Mouse (Mus musculus) hindbrain, embryonic 13.5 days (tissue): ENCODE data around the gene H2al2a. TPM values are rescaled to one million over a fixed set of nuclear protein-coding genes. Genes with fewer than 3 reads are reported as not detected.

Experiments used
- ATAC-seq: fragments of 200-750 bp; cut with Nextera tagmentation; 2 replicates; pipeline ENCODE4 v1.8.0; 2017; ENCODE audit warnings: moderate TSS enrichment; ENCODE audit not compliant: low FRiP score
- H3K27ac ChIP-seq: fragments of 300-500 bp; sonication (generic); 2 replicates; pipeline ENCODE4 v1.5.1; 2015; ENCODE audit warnings: inconsistent platforms, mild to moderate bottlenecking, moderate library complexity
- H3K27me3 ChIP-seq: fragments of 300-500 bp; sonication (generic); 2 replicates; pipeline ENCODE4 v1.6.1; 2015; ENCODE audit warnings: mild to moderate bottlenecking, inconsistent platforms
- H3K36me3 ChIP-seq: fragments of 300-500 bp; sonication (generic); 2 replicates; pipeline ENCODE4 v1.6.1; 2015; ENCODE audit warnings: mild to moderate bottlenecking, inconsistent platforms
- H3K4me1 ChIP-seq: fragments of 300-500 bp; sonication (generic); replicated peaks from 2 replicates; pipeline ENCODE4 v1.6.1; 2015; ENCODE audit warnings: inconsistent platforms
- H3K4me2 ChIP-seq: fragments of 300-500 bp; sonication (generic); 2 replicates; pipeline ENCODE4 v1.6.1; 2015; ENCODE audit warnings: inconsistent platforms, mild to moderate bottlenecking, moderate library complexity
- H3K4me3 ChIP-seq: fragments of 300-500 bp; sonication (generic); 2 replicates; pipeline ENCODE4 v1.5.1; 2015; ENCODE audit warnings: mild to moderate bottlenecking, inconsistent platforms
- H3K9ac ChIP-seq: fragments of 300-500 bp; sonication (generic); 2 replicates; pipeline ENCODE4 v1.6.1; 2015; ENCODE audit warnings: mild to moderate bottlenecking, inconsistent platforms
- H3K9me3 ChIP-seq: fragments of 300-500 bp; sonication (generic); 2 replicates; pipeline ENCODE4 v1.6.1; 2016; ENCODE audit warnings: inconsistent platforms
- WGBS: fragments of 180-500 bp; shearing (Covaris S2); methylation state at CpG from one replicate; pipeline ENCODE4 v1.1.7; 2015; 5-methylcytosine and 5-hydroxymethylcytosine counted together
- polyA plus RNA-seq: library from polyadenylated mRNA; unstranded; fragments of >200 nt; fragmentation: Nextera tagmentation; extraction: Ambion mirVana; gene quantifications from 2 replicates; pipeline ENCODE4 v1.2.1, GENCODE M21; 2015

Gene H2al2a
- polyA plus RNA-seq, result not detected in 2 replicates

DNA sequence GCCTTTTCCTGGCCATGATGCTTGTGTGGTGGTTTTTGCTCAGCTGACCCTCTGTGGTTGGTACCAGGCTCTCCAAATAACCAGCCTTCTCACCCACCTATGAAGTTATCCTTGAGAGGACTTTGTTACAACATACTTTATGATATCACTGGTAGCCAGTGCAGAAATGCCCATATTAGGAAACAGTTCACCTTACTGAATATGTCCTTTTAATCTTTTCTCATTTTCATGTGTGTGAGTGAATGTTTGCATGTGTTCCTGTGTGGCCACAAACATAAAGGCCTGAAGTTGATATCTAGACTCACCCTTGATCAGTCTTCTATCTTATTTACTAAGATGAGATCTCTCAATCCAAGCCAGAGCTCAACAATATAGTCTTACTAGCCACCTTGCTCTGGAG, at the start of gene H2al2a:
H2al2a (minus strand) TSS at position 101 of the 400 bp plus-strand sequence.
- Histone ChIP-seq H3K4me2 (no peak within 1 kb of the TSS), H3K27ac (no peak within 1 kb of the TSS), H3K4me3 (no peak within 1 kb of the TSS), H3K27me3 (no peaks in the 10 kb centered on the region), H3K9me3 (no peaks in the 10 kb centered on the region), H3K4me1 (no peaks in the 10 kb centered on the region), H3K36me3 (no peaks in the 10 kb centered on the region), H3K9ac (no peak within 1 kb of the TSS)
- no peak for ATAC-seq

DNA sequence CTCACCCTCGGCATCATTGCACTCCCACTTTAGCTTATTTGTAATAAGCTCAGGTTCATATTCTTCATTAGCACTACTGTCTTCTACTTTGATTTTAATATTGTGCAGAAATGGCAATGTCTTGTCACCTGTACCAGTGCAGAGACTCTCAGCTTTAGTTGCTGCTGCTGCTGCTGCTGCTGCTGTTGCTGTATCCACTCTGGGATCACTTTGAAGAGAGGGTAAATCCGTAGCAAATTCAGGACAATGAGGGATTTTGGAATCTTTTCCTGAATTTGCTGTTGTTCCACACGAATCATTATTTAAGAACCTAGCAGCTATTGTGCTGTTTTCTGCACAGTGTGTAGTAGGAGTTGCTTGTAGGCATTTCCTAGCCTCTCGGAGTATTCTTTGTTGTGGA, 49.4 kb upstream of the H2al2a start:
- WGBS, result 0% methylated on average over 4 of the region's 4 CpGs
- ATAC-seq, result no peak

DNA sequence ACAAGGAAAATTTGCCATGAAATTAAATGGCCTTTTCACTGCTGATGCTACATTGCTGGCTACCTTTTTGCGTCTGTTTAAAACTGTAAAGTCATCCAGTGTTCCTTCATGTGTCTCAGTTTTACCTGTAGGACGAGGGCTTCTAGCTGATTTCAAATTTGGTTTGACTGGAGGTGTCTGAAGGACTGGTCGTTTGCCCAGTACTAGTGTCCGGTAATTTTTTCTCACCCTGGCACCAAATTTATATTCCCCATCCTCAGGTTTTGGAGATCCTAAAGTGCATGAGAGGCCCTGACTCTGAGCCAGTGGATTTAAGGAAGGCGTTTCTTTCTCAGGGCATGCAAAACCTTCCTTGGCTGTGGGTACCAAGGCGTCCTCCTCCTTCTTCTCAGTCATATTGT, 49.0 kb upstream of the H2al2a start:
- Histone ChIP-seq H3K27ac (peak overlapping the region; percentile 100), H3K4me1 (peaks cover 52% of the 10 kb centered on the region), H3K36me3 (no peaks in the 10 kb centered on the region), H3K9ac (peak overlapping the region; percentile 100), H3K9me3 (no peaks in the 10 kb centered on the region), H3K27me3 (no peaks in the 10 kb centered on the region), H3K4me3 (peak overlapping the region; percentile 90), H3K4me2 (peak overlapping the region; percentile 91)
- no peak for ATAC-seq
- whole genome bisulfite sequencing, result 2% methylated on average over 6 of the region's 6 CpGs

More for the DNA sequence above, 49.4 kb upstream of the H2al2a start:
- H3K27ac ChIP-seq, result peak overlapping the region; percentile 100
- no peaks in the 10 kb centered on the region for H3K9me3 ChIP-seq
- H3K27me3 ChIP-seq, result no peaks in the 10 kb centered on the region
- H3K36me3 ChIP-seq, result no peaks in the 10 kb centered on the region
- H3K9ac ChIP-seq, result peak overlapping the region; percentile 100
- H3K4me3 ChIP-seq, result peak overlapping the region; percentile 90
- peak overlapping the region; percentile 91 for H3K4me2 ChIP-seq
- peaks cover 51% of the 10 kb centered on the region for H3K4me1 ChIP-seq

DNA sequence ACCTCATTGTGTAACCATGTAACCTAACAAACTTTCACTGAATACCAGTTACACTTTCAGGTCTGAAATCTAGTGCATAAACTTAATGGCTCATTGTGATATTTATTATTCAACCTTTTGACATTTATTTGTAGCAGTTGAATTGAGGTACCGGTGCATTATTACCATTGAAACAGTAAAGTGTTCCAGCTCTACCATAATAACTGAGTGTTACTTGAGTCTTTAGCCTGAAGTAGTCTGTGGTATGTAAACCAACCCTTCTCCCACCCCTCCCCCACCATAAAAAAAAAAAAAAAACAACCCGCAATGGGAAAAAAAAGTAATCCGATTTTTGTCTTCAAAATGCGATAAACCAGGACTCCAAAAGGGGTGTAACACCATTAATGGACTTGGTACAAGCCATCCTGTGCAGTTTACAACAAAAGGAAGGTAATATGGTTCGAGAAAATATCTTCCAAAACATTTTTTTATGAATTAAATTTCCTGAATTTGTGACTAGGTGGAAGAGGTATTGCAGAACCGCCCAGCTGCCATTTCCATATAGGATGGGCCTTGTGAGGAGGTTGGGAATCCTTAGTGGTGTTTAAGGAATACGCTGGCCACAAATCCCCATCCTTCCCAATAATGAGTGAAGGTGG, 48.5 kb upstream of the H2al2a start:
- peaks cover 53% of the 10 kb centered on the region for H3K4me1 ChIP-seq
- peak overlapping the region; percentile 100 for H3K9ac ChIP-seq
- H3K4me3 ChIP-seq, result peak overlapping the region; percentile 90
- H3K4me2 ChIP-seq, result peak overlapping the region; percentile 91
- WGBS, result 4% methylated on average over 7 of the region's 7 CpGs
- H3K36me3 ChIP-seq, result no peaks in the 10 kb centered on the region
- H3K9me3 ChIP-seq, result no peaks in the 10 kb centered on the region
- no peak for ATAC-seq
- H3K27ac ChIP-seq, result peak overlapping the region; percentile 100
- no peaks in the 10 kb centered on the region for H3K27me3 ChIP-seq

DNA sequence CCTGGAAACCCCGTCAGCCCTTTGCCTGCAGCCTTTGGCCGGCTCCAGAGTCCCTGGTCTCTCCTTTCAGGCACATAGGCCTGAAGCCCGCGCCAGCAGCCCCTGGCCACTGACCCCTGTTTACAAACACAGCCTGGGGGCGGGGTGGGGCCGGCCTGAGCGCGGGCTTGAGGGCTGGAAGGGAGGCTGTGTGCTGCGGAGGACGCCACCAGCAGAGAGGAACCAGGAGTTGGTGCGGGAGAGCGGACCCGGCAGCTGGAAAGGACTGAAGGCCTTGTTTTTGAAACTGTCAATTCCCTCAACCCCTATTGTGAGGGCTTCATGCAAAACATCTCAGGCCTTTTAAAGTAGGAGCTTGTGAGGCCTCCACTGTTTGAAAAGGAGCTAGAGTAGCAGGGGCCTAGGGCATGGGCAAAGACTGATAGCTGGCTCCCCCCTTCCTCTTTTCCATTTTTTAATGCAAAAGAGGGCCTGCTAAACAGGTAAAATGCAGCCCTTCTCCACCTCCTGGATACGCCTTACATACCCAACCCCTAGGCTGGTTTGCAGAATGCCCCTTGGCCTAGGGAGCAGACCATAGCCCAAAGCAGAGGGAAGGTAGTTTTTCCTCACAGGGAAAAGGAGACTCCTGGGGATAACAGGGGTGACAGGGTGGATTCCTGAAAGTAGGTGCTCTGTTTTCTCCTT, 44.6 kb upstream of the H2al2a start:
- H3K36me3 ChIP-seq, result no peaks in the 10 kb centered on the region
- peak overlapping the region; percentile 91 for H3K4me2 ChIP-seq
- peak; percentile 72 for ATAC-seq
- H3K4me3 ChIP-seq, result peak overlapping the region; percentile 37
- WGBS, result 3% methylated on average over 14 of the region's 14 CpGs
- H3K4me1 ChIP-seq, result peaks cover 64% of the 10 kb centered on the region
- peak overlapping the region; percentile 84 for H3K9ac ChIP-seq
- no peaks in the 10 kb centered on the region for H3K9me3 ChIP-seq
- H3K27me3 ChIP-seq, result no peaks in the 10 kb centered on the region
- peak overlapping the region; percentile 94 for H3K27ac ChIP-seq

DNA sequence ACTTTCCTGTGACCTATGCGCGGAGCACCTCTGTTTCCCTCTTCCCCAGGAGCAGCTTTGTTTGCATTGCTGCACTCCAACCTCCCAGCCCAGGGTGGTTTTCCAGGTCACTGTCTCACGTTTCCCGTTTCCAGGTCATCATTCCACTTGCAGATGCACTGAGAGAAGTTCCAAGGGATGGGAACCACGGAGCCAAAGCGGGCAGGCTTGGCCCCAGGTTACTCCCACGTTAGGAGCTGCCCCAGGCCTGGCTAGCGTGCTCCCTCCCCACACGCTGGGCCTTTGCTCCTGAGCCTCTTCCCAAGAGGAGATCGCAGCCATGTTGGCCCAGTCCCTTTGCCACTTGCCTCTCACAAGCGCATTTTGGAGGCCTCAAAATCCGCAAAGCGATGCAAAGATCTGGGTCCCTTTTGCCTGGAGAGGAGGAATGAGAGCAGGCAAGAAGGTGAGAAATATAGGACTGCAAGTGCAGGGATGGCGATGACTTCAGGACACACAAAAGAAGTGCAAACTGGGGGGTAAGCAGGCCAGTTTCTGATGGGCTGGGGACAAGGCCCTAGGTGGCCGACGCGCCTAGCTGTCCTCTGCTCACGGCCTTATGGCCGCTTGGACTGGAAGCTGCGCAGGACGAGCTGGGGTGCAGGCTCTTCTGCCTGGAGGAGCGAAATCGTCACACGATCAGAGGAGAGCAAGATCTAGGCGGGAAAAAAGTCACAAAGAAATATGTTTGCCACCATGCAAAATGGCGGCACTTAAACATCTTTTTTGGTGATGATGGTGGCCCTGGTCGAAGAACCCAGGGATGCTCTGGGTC, 43.8 kb upstream of the H2al2a start:
- 5% methylated on average over 27 of the region's 27 CpGs for WGBS
- H3K4me2 ChIP-seq, result peak overlapping the region; percentile 91
- peak overlapping the region; percentile 37 for H3K4me3 ChIP-seq
- ATAC-seq, result peak; percentile 47
- peak overlapping the region; percentile 84 for H3K9ac ChIP-seq
- H3K27me3 ChIP-seq, result no peaks in the 10 kb centered on the region
- H3K4me1 ChIP-seq, result peaks cover 64% of the 10 kb centered on the region
- peak overlapping the region; percentile 94 for H3K27ac ChIP-seq
- no peaks in the 10 kb centered on the region for H3K36me3 ChIP-seq
- H3K9me3 ChIP-seq, result no peaks in the 10 kb centered on the region

DNA sequence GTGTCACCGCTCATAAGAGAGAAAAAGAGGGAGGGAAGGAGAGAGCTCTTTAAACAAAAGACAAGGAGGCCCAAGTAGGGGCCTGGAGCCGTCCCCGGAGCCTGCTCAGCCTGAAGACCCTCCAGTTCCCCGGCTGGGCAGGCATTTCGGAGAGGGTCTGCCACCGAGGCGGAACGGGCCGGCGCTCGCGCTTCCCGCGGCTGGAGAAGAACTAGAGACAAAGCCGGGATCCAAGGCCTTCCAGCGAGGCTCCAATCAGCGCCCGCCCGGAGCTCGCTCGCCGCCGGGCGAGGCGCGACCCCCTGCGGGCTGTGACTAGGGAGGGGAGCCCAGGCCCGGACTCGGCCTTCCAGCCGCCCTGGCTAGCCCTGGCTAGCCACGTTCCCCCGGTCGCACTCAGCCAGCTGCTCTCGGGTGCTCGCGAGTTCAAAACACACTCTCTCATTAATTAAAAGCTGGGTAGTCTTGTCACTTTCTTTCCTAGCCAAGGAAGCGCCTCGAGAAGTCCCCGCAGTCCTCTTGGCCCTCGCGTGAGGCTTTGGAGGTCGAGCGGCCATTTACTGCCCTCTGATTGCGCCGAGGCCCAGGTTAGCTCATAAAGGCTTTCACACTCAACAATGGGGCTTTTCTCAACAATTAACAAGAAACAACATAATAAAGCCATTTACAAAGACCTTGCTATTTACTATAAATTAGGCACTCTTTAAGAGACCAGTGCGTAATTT, 43.0 kb upstream of the H2al2a start:
- H3K4me1 ChIP-seq, result peaks cover 66% of the 10 kb centered on the region
- 1% methylated on average over 46 of the region's 46 CpGs for WGBS
- H3K9ac ChIP-seq, result peak overlapping the region; percentile 84
- H3K36me3 ChIP-seq, result no peaks in the 10 kb centered on the region
- H3K4me2 ChIP-seq, result peak overlapping the region; percentile 91
- H3K27me3 ChIP-seq, result no peaks in the 10 kb centered on the region
- H3K27ac ChIP-seq, result peak overlapping the region; percentile 94
- no peaks in the 10 kb centered on the region for H3K9me3 ChIP-seq
- ATAC-seq, result peak; percentile 53
- peak overlapping the region; percentile 37 for H3K4me3 ChIP-seq

DNA sequence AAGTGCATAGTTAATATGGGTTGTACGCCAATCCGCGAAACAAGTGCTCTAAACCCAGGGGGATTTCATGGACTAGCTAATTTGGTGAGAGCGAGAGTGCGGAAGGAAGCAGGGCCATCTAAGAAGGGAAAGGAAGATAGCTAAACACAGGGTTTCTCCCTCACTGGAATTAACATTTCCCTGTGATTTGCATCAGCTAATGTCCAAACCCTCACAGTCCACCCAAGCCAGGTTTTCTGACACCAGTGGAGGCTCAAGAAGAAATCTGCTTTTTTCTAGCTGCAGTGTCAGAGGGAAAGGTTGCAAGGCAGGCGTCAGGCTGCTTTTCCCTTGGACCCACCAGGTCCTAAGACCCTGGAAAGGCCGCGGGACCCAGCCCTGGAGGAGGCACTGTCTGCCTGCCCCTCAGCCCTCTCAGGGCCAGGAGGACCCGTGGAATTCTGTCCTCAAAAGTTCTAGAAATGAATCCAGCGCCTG, 42.2 kb upstream of the H2al2a start:
- peak overlapping the region; percentile 68 for H3K27ac ChIP-seq

DNA sequence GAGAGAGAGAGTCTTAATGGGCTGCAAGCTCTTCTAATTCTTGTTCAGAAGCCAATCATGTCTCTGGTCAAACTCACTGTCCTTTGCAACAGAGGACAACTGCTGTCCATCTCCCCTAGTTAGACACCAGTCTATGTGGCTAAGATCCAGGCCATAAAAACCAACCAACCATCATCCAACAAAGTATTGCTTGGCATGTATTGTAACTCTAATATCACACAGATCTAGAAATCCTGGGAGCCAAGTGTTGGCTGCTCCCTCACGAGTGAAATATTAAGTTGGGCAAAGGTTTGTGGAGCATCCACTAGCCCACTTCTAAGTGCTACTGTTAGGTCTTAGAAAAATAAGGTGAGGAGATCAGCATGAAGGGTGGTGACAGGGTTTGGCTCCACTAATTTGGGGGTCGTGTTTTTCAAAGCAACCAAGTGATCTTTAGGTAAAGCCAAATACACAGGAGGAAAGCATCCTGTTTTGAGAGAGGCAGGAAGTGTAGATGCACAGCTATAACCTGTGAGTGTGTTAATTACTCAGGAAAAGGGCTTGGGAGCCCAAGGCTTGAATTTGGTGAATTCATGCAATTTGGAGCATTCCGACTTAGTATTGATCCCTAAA, 41.5 kb upstream of the H2al2a start:
- Histone ChIP-seq H3K9ac (0 out of 2 replicates have a peak overlapping the region, but pooled peaks have one; percentile 84), H3K9me3 (no peaks in the 10 kb centered on the region), H3K36me3 (no peaks in the 10 kb centered on the region), H3K27me3 (no peaks in the 10 kb centered on the region), H3K27ac (no peak overlapping the region), H3K4me1 (peaks cover 69% of the 10 kb centered on the region), H3K4me2 (no peak overlapping the region), H3K4me3 (no peak overlapping the region)
- whole genome bisulfite sequencing, result 60% methylated on average over 3 of the region's 3 CpGs
- no peak for ATAC-seq

More for the DNA sequence above, 42.2 kb upstream of the H2al2a start:
- Histone ChIP-seq H3K27me3 (no peaks in the 10 kb centered on the region), H3K36me3 (no peaks in the 10 kb centered on the region), H3K4me3 (peak overlapping the region; percentile 37; the same call in 1 of the 2 replicates), H3K9me3 (no peaks in the 10 kb centered on the region), H3K4me1 (peaks cover 66% of the 10 kb centered on the region), H3K4me2 (peak overlapping the region; percentile 91), H3K9ac (peak overlapping the region; percentile 84)
- WGBS, result 16% methylated on average over 10 of the region's 10 CpGs
- ATAC-seq, result no peak

DNA sequence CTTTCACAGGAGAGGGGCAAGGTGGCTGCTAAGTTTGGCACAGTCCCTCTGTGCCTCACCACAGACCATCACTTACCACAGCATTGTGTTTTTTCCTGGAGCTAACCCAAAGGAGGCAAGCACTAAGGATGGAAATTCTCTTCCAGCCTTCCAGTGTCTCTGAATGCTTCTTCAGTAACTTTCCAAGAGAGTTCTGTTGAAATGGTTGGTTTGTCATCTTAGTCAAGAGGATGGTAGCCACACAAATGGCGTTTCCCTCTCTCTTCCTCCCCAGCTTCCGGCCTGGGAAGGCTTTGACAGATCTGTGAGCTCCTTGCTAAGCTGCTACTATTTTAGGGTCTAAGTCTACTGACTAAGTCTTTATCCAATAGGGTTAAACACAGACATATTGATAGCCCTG, 40.7 kb upstream of the H2al2a start, which contains the start of gene A930004D18Rik:
A930004D18Rik (minus strand) TSS at position 247 of the 400 bp plus-strand sequence.
- H3K4me2 ChIP-seq, result no peak within 1 kb of the TSS
- 76% methylated on average over 2 of the region's 2 CpGs for WGBS
- 0 out of 2 replicates have a peak within 1 kb of the TSS, but pooled peaks have one; percentile 84 for H3K9ac ChIP-seq
- no peaks in the 10 kb centered on the region for H3K27me3 ChIP-seq
- no peaks in the 10 kb centered on the region for H3K36me3 ChIP-seq
- no peak within 1 kb of the TSS for H3K27ac ChIP-seq
- H3K4me3 ChIP-seq, result no peak within 1 kb of the TSS
- ATAC-seq, result no peak
- H3K4me1 ChIP-seq, result peaks cover 69% of the 10 kb centered on the region
- H3K9me3 ChIP-seq, result no peaks in the 10 kb centered on the region
